Mouse (Mus musculus): Measurements from ENCODE around the gene Srsf3.
"Not testable (repeated sequence)": the region's sequence is repeated elsewhere in the genome, so short reads cannot be mapped to it uniquely, and the experiment has no call there.

Srsf3 gene

GRCm38 (mm10) chr17:29018292-29018984, 14.0 kb upstream of the Srsf3 start:
- no peak for DNase-seq (ENCODE audit: extremely low read depth, low read depth, low spot score)

- DNase-seq (ENCODE audit: extremely low read depth, low read depth, low spot score) = no peak
Measured at GRCm38 (mm10) chr17:29019391-29019790, 13.0 kb upstream of the Srsf3 start.

- DNase-seq (ENCODE audit: extremely low read depth, low read depth, low spot score) = no peak
Measured at GRCm38 (mm10) chr17:29020444-29020843, 12.0 kb upstream of the Srsf3 start.

GRCm38 (mm10) chr17:29022230-29022819, 10.1 kb upstream of the Srsf3 start:
- no peak for DNase-seq (ENCODE audit: extremely low read depth, low read depth, low spot score)

GRCm38 (mm10) chr17:29023346-29023745, 9.1 kb upstream of the Srsf3 start:
- no peak for DNase-seq (ENCODE audit: extremely low read depth, low read depth, low spot score)

DNA sequence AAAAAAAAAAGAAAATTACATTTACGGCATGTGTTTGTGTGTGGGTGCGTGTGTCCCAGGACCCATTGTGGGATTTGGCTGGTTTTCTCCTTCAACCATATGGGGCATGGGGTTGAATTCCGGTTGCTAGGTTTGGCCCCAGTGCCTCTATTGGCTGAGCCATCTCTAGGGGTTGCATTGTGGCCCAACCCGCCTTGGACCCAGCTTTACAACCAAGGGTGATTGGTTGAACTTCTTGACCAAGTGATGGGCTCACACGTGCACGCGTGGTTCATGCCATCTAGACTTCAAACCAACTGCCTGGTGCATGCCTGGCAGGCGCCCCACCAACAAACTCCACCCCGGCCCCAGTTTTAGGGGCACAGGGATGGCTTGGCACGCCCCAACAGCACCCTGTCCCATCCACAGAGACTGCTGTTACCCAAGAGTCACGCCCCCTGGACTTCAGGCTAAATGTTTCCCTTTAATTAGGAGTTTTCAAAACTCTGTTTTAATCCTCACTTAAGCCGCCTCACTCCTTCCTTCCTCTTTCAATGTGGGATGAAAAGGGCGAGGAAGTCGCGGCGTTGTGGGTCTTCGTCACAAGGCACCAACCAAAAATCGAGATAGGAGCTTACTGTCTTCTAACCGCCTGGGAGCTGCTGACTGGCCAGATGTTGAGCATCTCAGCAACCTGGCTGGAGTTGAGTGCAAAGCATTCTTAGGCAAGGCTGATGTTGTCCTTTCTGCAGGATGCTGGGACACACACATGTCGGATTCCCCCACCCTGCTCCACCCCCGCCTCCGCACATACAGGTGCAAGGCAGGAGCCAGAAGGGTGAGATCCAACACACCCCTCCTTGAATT, 8.2 kb upstream of the Srsf3 start:
- no peak for DNase-seq (ENCODE audit: extremely low read depth, low read depth, low spot score)

DNA sequence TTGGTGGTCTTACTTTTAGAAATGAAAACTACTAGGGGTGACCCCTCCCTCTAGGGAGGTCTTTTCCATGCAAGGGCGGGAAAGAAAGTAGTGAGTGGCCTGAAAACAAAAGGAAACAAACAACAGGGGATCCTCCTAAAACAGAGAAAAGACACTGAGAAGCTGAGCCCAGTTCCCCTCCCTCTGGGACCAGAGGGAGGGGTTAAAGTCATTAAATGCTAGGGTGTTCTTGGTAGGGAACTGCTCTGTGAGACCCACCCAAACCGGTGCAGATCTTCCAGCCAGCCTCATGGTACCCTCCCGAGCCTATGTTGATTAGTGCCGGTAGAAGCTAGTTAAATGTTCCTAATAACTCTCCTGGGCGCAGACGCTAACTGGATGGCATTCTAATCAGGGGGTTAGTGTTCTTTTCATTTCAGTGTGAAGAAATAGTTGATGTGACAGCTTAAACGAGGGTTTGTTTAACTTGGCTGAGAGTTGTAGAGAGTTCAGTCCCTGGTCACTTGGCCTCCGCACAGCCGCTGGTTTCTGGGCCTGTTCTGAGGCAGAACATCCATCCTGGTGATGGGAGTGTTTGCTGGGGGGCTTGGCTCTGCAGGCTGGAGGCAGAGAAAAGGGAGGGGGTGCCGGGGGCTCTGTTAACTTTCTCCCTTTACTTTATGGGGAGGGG, 7.4 kb upstream of the Srsf3 start:
- no peak for DNase-seq (ENCODE audit: extremely low read depth, low read depth, low spot score)

- no peak for DNase-seq (ENCODE audit: extremely low read depth, low read depth, low spot score)
Measured at GRCm38 (mm10) chr17:29026652-29027356, 5.6 kb upstream of the Srsf3 start.

- DNase-seq (ENCODE audit: extremely low read depth, low read depth, low spot score) = no peak
Measured at GRCm38 (mm10) chr17:29030321-29031034, 1.9 kb upstream of the Srsf3 start.

GRCm38 (mm10) chr17:29031085-29031711, 1.2 kb upstream of the Srsf3 start:
- DNase-seq (ENCODE audit: extremely low read depth, low read depth, low spot score) = not testable (repeated sequence)

- no peak for DNase-seq (ENCODE audit: extremely low read depth, low read depth, low spot score)
Measured at GRCm38 (mm10) chr17:29031771-29032273, 606 bp upstream of the Srsf3 start.

- DNase-seq (ENCODE audit: extremely low read depth, low read depth, low spot score) = no peak
Measured at GRCm38 (mm10) chr17:29033569-29034061, 1.2 kb downstream of the Srsf3 start.

GRCm38 (mm10) chr17:29034264-29034663, 1.8 kb downstream of the Srsf3 start:
- no peak for DNase-seq (ENCODE audit: extremely low read depth, low read depth, low spot score)

GRCm38 (mm10) chr17:29035506-29035905, 3.1 kb downstream of the Srsf3 start:
- DNase-seq (ENCODE audit: extremely low read depth, low read depth, low spot score) = no peak

- no peak for DNase-seq (ENCODE audit: extremely low read depth, low read depth, low spot score)
Measured at GRCm38 (mm10) chr17:29039351-29039750, 6.9 kb downstream of the Srsf3 start.

GRCm38 (mm10) chr17:29041632-29042031, 9.2 kb downstream of the Srsf3 start:
- not testable (repeated sequence) for DNase-seq (ENCODE audit: extremely low read depth, low read depth, low spot score)

DNA sequence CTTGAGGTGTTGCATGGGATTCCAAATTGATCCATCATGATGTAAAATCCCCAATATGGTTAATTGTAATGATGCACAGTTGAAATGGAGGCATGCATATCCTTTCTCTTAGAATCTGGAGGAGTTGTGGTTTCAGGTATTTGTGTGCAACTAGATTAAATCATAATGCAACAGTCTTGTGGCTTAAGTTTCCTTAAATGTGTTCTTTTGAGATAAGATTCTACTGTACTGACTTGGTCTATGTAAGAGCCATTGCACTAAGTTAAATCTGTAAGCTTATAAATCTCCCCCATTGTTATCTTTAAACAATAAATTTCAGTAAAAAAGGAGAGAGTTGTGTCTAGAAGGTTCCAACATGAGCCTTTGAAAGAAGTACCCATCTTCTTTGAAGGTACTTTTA, 10.1 kb downstream of the Srsf3 start:
- no peak for DNase-seq (ENCODE audit: extremely low read depth, low read depth, low spot score)

DNA sequence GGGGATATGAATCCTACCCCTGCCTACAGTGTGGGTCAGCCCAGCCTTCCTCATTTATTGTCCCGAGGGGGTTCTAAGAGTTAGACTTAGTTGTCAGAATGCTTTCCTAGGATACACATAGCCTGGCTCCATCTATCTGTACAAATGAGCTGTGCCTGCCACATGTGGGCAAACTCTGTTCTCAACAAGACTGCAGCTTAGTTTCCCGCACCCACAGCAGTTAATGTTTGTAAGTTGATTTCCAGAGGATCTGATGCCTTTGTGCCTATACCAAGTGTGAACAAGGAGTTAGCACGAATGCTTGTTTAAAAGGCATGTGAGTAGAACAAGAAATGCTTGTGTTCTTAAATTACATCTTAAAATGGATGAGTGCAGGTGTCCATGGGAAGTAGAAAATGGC, 11.2 kb downstream of the Srsf3 start:
- DNase-seq (ENCODE audit: extremely low read depth, low read depth, low spot score) = no peak
